Mouse (Mus musculus) heart, postnatal 0 days (tissue): Measurements from ENCODE around the gene Polm.

Experiments used
- CTCF ChIP-seq: IDR thresholded peaks from 2 replicates; pipeline ENCODE4 v1.5.1; 2016; ENCODE audit warnings: antibody characterized with exemption, control low read depth, low read depth
- EP300 ChIP-seq: IDR thresholded peaks from 2 replicates; pipeline ENCODE4 v1.6.1; 2016; ENCODE audit warnings: antibody characterized with exemption, low read depth

- no peak for TF ChIP-seq CTCF
- TF ChIP-seq EP300 = no peak
These were observed 9.2 kb downstream of the Polm start for GRCm38 (mm10) chr11:5828509-5829191.
